Mouse (Mus musculus) small intestine, adult 10 weeks (tissue): ENCODE data around the gene Bicral. TPM values are rescaled to one million over a fixed set of nuclear protein-coding genes. Genes with fewer than 3 reads are reported as not detected.

Experiments used
- polyA plus RNA-seq: library from polyadenylated mRNA; stranded (reverse); fragments of 350-450 nt; fragmentation: Illumina TruSeq; extraction: RNeasy Lipid Tissue Mini Kit (QIAGEN cat#74804); gene quantifications from one replicate; pipeline ENCODE4 v1.2.3, GENCODE M21; 2014; ENCODE audit warnings: low replicate concordance

Bicral gene
- polyA plus RNA-seq: 5.5 TPM

DNA sequence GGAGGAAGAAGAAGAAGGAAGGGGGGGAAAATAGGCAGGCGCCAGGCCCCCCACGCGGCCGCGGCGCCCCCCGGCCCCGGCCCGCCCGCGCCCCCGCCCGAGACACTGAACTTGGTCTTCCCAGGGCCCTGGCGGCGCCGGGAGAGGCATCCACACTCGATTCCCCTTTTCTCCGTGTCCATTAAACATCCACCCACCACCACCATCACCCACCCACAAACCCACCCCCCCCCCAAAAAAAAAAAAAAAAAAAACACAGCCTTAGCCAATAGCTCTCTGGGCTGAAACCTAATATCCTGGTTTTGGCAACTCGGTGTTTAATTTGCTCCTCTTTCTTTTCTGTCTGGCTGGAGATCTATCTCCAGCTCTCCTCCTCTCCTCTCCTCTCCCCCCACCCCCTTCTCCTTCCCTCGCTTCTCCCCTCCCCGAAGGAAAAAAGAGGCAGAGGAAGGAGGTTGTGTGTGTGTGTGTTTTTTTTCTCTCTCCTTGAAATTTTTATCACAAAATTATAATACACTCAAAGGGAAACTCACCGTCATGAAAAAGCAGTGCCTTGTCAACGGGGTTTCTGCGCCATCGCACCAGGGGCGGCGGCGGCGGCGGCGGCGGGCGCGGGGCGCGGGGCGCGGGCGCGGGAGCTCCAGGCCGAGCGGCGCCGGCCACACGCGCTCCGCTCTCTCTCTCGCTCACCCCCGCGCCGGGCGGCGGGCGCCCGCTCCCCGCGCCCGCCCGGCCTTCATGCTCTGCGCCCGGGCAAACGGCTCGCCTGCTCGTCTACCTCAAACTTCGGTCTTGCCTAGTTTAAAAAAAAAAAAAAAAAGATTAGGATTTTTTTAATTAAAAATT lies at the start of gene Bicral:
Gene Bicral (minus strand): TSS at position 580 of the 846 bp plus-strand sequence.

GRCm38 (mm10) chr17:46890116-46890815 lies 32.0 kb upstream of the Bicral start, which contains the start of gene Tbcc:
Gene Tbcc, plus strand, starts transcription at chr17:46890684.

DNA sequence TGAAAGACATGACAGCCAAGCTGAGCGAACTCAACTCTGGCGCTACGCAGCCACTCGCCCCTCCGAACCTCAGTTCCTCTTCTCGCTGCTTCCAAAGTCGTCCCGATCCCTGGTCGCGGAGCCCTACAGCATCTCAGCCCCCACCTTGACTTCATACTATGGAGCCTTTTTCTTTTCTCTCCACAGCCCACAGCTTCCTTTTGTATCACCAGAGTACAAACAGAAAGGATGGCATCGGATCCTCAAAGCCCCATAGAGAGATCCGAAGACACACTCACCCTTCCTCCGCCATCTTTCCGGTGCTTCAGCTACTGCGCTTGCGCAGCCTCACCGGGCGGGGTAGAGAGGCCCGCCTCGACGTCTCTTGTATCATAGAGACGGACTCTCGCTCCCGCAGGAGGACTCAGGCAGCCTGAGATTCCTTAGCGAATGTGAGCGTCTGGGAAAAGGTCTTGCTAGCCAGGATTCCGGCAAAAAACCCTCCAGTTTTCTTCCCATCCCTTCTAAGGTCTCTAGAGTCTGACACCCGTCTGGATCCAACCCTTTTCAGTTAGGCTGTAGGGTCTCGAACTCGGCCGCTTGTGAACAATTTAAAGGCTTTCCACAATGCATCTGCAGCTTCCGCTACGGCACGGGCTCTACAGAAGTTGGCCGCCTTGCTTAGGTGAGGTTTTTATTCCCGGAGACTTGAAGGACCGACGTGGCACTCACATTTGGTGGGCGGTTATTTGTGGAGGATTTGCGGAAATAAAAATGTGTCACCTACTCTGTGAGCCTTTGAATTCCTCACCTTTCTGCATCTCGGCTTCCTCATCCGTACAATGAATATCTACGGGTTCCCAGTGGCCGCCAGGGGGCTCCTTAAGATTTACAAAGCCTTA lies 75.7 kb downstream of the Bicral start, which contains the start of gene Rpl7l1:
Gene Rpl7l1 (minus strand): TSS at position 332 of the 881 bp plus-strand sequence.

DNA sequence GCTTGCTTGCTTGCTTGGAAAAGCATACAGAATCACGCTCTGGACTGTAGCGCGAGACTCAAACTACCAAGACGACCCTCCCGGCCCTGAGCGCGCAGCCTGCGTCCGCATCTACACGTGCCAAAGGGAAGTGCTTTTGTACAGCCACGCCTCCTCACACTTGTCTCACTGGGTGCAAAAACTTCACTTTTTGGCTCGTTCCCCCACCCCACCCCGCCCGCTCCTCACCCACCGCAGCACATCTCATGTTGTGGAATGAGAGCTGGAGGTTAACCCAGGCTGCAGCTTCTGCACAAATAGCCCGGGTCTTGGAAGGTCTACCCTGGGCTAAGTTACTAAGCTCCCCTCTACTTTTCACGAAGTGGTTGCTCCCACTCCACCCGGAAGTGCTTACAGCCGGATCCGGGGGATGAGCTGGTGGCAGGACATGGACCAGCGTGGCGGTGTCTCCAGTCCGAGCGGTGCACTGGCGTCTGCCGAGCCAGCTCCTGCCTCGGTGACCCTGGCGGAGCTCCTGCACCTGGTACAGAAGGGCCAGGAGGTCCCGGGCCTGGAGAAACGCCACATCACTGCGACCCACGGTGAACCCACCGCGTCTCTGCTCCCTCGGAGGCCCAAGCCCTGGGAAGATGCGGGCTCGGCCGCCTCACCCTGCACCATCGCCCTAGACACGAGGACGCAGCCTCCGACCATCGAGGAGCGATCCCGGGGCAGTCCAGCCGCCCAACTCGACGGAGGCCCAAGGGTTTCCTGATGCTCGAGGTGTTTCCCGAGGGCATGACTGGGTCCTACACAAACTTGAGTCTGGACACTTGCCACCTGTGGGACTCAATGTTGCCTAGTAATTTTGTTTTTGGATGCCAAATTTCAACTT lies 85.6 kb downstream of the Bicral start, which contains the start of gene 2310039H08Rik:
Gene 2310039H08Rik (plus strand): TSS at position 232 of the 874 bp plus-strand sequence.

DNA sequence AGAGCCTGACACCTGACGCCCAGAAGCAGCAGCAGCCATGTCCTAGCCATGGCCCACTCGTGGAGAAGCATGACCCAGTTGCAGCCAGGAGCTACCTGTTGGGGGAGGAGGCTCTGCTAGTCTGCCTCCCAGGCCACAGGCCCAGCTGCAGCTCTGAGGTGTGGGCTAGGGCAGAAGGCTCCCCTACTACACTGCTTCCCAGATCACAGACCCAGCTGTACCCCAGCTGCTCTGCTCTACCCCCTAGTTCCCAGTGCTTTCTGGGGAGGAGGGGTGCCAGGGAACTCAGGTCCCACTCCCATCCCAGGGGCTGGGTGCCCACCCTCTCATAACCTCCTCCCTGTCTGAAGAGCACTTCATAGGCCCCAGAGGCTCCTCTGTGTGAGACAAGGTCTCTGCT lies 94.7 kb downstream of the Bicral start, which contains the start of gene Ptcra:
Gene Ptcra (minus strand): TSS at position 169 of the 400 bp plus-strand sequence.

GRCm38 (mm10) chr17:46751794-46752556 lies 106.3 kb downstream of the Bicral start, which contains the start of gene Cnpy3:
Gene Cnpy3, minus strand, starts transcription at chr17:46752214.

Other genes with a start within 250 kb of the Bicral start
- gene Ptk7, start 229.0 kb downstream of the Bicral start, polyA plus RNA-seq: not detected
- gene Klc4, start 212.5 kb downstream of the Bicral start, polyA plus RNA-seq: 0.33 TPM
- gene Mrpl2, start 212.3 kb downstream of the Bicral start, polyA plus RNA-seq: not detected
- gene Cul7, start 208.1 kb downstream of the Bicral start, polyA plus RNA-seq: not detected
- 2.2 TPM for gene Rrp36, start 184.1 kb downstream of the Bicral start, polyA plus RNA-seq
- gene Mea1, start 179.7 kb downstream of the Bicral start, polyA plus RNA-seq: 1.9 TPM
- 4.2 TPM for gene Klhdc3, start 177.6 kb downstream of the Bicral start, polyA plus RNA-seq
- gene Ppp2r5d, start 153.4 kb downstream of the Bicral start, polyA plus RNA-seq: 9.8 TPM
- not detected for gene Pex6, start 147.0 kb downstream of the Bicral start, polyA plus RNA-seq
- gene Gnmt, start 129.3 kb downstream of the Bicral start, polyA plus RNA-seq: not detected
- gene Cnpy3, start 106.3 kb downstream of the Bicral start, polyA plus RNA-seq: 1.9 TPM
- not detected for gene Ptcra, start 94.8 kb downstream of the Bicral start, polyA plus RNA-seq
- gene 2310039H08Rik, start 85.8 kb downstream of the Bicral start, polyA plus RNA-seq: 11.9 TPM
- 16.6 TPM for gene Rpl7l1, start 75.8 kb downstream of the Bicral start, polyA plus RNA-seq
- 0.52 TPM for gene Tbcc, start 32.2 kb upstream of the Bicral start, polyA plus RNA-seq
- gene Prph2, start 52.0 kb upstream of the Bicral start, polyA plus RNA-seq: not detected
- 7.9 TPM for gene Ubr2, start 152.1 kb upstream of the Bicral start, polyA plus RNA-seq